Mouse (Mus musculus) gastrocnemius, postnatal 14 days (tissue): Measurements from ENCODE around the gene Gm3106. TPM values are rescaled to one million over a fixed set of nuclear protein-coding genes. Genes with fewer than 3 reads are reported as not detected.
"Not testable (repeated sequence)": the region's sequence is repeated elsewhere in the genome, so short reads cannot be mapped to it uniquely, and the experiment has no call there.

Source experiments
- DNase-seq: peaks from one replicate; pipeline ENCODE4 v3.0.0; 2021; ENCODE audit warnings: mixed read lengths
- intact Hi-C: fragments of 180-260 bp; cut with DNase I; formaldehyde crosslinking; loops from one replicate; pipeline ENCODE4 v1.15.1; 2025; ENCODE audit warnings: low total_unique reads
- long read RNA-seq, 2 experiments: library from polyadenylated mRNA; stranded (forward); transcript quantifications; one replicate each; pipeline ENCODE4 v2.0.0; 2021
- total RNA-seq, 2 experiments: library from RNA; stranded (reverse); gene quantifications; 2 replicates each; pipeline ENCODE4 v1.2.3; 2021

The Gm3106 gene
- total RNA-seq = not detected
- long read RNA-seq, experiment 1 = 0 reads
- long read RNA-seq, experiment 2 = 0 reads

GRCm38 (mm10) chr5:94217705-94218104 is at the start of gene Gm3106:
TSS of gene Gm3106 (plus strand) at chr5:94218005.
- intact Hi-C loops, DNase-seq: not testable (repeated sequence)

Other genes with a start within 250 kb of the Gm3106 start
- not detected for gene BC061212, start 147.5 kb upstream of the Gm3106 start, total RNA-seq
- gene Gm6351, start 141.6 kb upstream of the Gm3106 start, total RNA-seq = not detected
- not detected for gene A430089I19Rik, start 88.8 kb downstream of the Gm3106 start, total RNA-seq
- not detected for gene Gm6502, start 96.4 kb downstream of the Gm3106 start, total RNA-seq
- gene AA792892, start 121.7 kb downstream of the Gm3106 start, total RNA-seq = not detected
- gene Gm7682, start 227.8 kb downstream of the Gm3106 start, total RNA-seq = not detected